Mouse (Mus musculus) embryonic facial prominence, embryonic 14.5 days (tissue): Measurements from ENCODE around the gene Tmem138. TPM values are rescaled to one million over a fixed set of nuclear protein-coding genes. Genes with fewer than 3 reads are reported as not detected.
A peak's percentile ranks its signal among the peaks of the same experiment; 100 is the strongest.

Experiments used
- ATAC-seq: fragments of 200-750 bp; cut with Nextera tagmentation; 2 replicates; pipeline ENCODE4 v1.8.0; 2017; ENCODE audit warnings: low read depth, moderate number of reproducible peaks, moderate TSS enrichment
- DNase-seq: peaks from one replicate; pipeline ENCODE4 v3.0.0-alpha.2; 2015; ENCODE audit warnings: low spot score
- H3K27ac ChIP-seq: fragments of 300-500 bp; sonication (generic); replicated peaks from 2 replicates; pipeline ENCODE4 v1.5.1; 2014; ENCODE audit warnings: low read depth, mild to moderate bottlenecking, low read length, moderate library complexity
- H3K27me3 ChIP-seq: fragments of 300-500 bp; sonication (generic); replicated peaks from 2 replicates; pipeline ENCODE4 v1.6.1; 2014; ENCODE audit warnings: low read length; ENCODE audit not compliant: control insufficient read depth, insufficient read depth
- H3K36me3 ChIP-seq: fragments of 300-500 bp; sonication (generic); 2 replicates; pipeline ENCODE4 v1.6.1; 2014; ENCODE audit warnings: low read length, mixed read lengths; ENCODE audit not compliant: control insufficient read depth, insufficient read depth
- H3K4me1 ChIP-seq: fragments of 300-500 bp; sonication (generic); 2 replicates; pipeline ENCODE4 v1.6.1; 2014; ENCODE audit warnings: antibody characterized with exemption, low read length; ENCODE audit not compliant: control insufficient read depth, insufficient read depth
- H3K4me2 ChIP-seq: fragments of 300-500 bp; sonication (generic); 2 replicates; pipeline ENCODE4 v1.6.1; 2014; ENCODE audit warnings: low read depth, mild to moderate bottlenecking, low read length, moderate library complexity, mixed read lengths
- H3K4me3 ChIP-seq: fragments of 300-500 bp; sonication (generic); 2 replicates; pipeline ENCODE4 v1.5.1; 2014; ENCODE audit warnings: low read depth, mild to moderate bottlenecking, low read length
- H3K9ac ChIP-seq: fragments of 300-500 bp; sonication (generic); 2 replicates; pipeline ENCODE4 v1.6.1; 2014; ENCODE audit warnings: low read depth, mild to moderate bottlenecking, low read length, moderate library complexity, mixed read lengths
- H3K9me3 ChIP-seq: fragments of 300-500 bp; sonication (generic); 2 replicates; pipeline ENCODE4 v1.6.1; 2016; ENCODE audit warnings: low read length; ENCODE audit not compliant: control insufficient read depth
- WGBS: fragments of 180-500 bp; shearing (Covaris S2); extraction: QIAGEN DNeasy Blood & Tissue Kit; methylation state at CpG from one replicate; pipeline ENCODE4 v1.1.7; 2014; 5-methylcytosine and 5-hydroxymethylcytosine counted together
- polyA plus RNA-seq: library from polyadenylated mRNA; unstranded; fragments of >200 nt; fragmentation: Nextera tagmentation; extraction: Ambion mirVana; gene quantifications from 2 replicates; pipeline ENCODE4 v1.2.1, GENCODE M21; 2014

Tmem138 gene
- 30.8 and 34.1 TPM in 2 replicates for polyA plus RNA-seq

- H3K4me3 ChIP-seq, result peak within 1 kb of the TSS; percentile 54
- peak within 1 kb of the TSS; percentile 88 for H3K27ac ChIP-seq
- no peaks in the 10 kb centered on the region for H3K9me3 ChIP-seq
- ATAC-seq (peak; percentile 96), DNase-seq (peak; percentile 98)
- peak within 1 kb of the TSS; percentile 92 for H3K4me2 ChIP-seq
- H3K4me1 ChIP-seq, result peaks cover 20% of the 10 kb centered on the region
- H3K27me3 ChIP-seq, result no peaks in the 10 kb centered on the region
- peak within 1 kb of the TSS; percentile 80 for H3K9ac ChIP-seq
- H3K36me3 ChIP-seq, result peaks cover 31% of the 10 kb centered on the region
- under 1% methylated on average over 42 of the region's 44 CpGs for WGBS
Observed at GRCm38 (mm10) chr19:10576690-10577561, at the start of gene Tmem138, which contains the start of gene Cyb561a3. TSS of gene Tmem138 (minus strand) at chr19:10577362. TSS of gene Cyb561a3 (plus strand) at chr19:10577172.

GRCm38 (mm10) chr19:10608573-10609240 is 31.5 kb upstream of the Tmem138 start:
- no peak overlapping the region for H3K4me2 ChIP-seq

GRCm38 (mm10) chr19:10605901-10606622 is 28.9 kb upstream of the Tmem138 start:
- H3K9ac ChIP-seq, result peak overlapping the region; percentile 96
- H3K4me1 ChIP-seq, result peaks cover 14% of the 10 kb centered on the region
- H3K4me2 ChIP-seq, result peak overlapping the region; percentile 60
- H3K27ac ChIP-seq, result peak overlapping the region; percentile 93
- 5% methylated on average over 20 of the region's 20 CpGs for WGBS
- H3K4me3 ChIP-seq, result peak overlapping the region; percentile 88
- no peaks in the 10 kb centered on the region for H3K27me3 ChIP-seq
- peaks cover 37% of the 10 kb centered on the region for H3K36me3 ChIP-seq
- no peak; the same call in 1 of the 2 replicates for ATAC-seq
- DNase-seq, result peak; percentile 46
- H3K9me3 ChIP-seq, result no peaks in the 10 kb centered on the region

More at GRCm38 (mm10) chr19:10608573-10609240, 31.5 kb upstream of the Tmem138 start:
- Histone ChIP-seq H3K27ac (no peak overlapping the region), H3K4me1 (peaks cover 10% of the 10 kb centered on the region), H3K4me3 (no peak overlapping the region), H3K9ac (no peak overlapping the region), H3K27me3 (no peaks in the 10 kb centered on the region), H3K36me3 (peaks cover 63% of the 10 kb centered on the region), H3K9me3 (no peaks in the 10 kb centered on the region)
- ATAC-seq (no peak), DNase-seq (peak; percentile 63)
- WGBS, result 79% methylated on average over 5 of the region's 5 CpGs

- DNase-seq, result peak; percentile 99
- 0% methylated on average over 26 of the region's 49 CpGs for WGBS
Observed at GRCm38 (mm10) chr19:10605293-10605900, 28.2 kb upstream of the Tmem138 start, which contains the start of the genes Ddb1 and Tkfc. TSS of gene Ddb1 (plus strand) at chr19:10605327. TSS of gene Tkfc (minus strand) at chr19:10605654.

DNA sequence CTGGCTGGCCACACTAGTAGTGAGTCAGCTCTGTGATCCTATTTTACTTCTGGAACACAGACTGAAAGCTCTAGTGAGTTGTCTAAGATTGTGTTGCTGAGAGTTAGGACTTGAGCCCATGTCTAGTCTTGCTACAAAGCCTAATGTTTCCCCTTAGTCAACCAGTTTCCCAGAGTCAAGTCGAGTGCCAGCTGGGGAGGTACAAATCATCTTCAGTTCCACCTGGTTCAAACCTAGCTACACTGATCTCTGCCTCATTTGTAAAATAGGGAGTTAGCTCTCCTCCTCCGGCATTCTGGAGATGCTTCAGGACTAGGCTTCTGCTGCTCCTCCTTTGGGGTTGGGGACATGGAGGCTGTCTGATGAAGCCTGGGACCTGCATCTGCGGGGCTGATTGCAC is 27.4 kb upstream of the Tmem138 start:
- WGBS, result 38% methylated on average over 3 of the region's 3 CpGs
- no peak for DNase-seq
- Histone ChIP-seq H3K27me3 (no peaks in the 10 kb centered on the region), H3K4me3 (peak overlapping the region; percentile 88), H3K36me3 (peaks cover 32% of the 10 kb centered on the region), H3K27ac (peak overlapping the region; percentile 90), H3K9me3 (no peaks in the 10 kb centered on the region), H3K4me1 (peaks cover 14% of the 10 kb centered on the region), H3K4me2 (peak overlapping the region; percentile 67), H3K9ac (peak overlapping the region; percentile 96)
- ATAC-seq, result no peak

More at GRCm38 (mm10) chr19:10605293-10605900, 28.2 kb upstream of the Tmem138 start, which contains the start of the genes Ddb1 and Tkfc:
- Histone ChIP-seq H3K36me3 (peaks cover 31% of the 10 kb centered on the region), H3K9ac (peak within 1 kb of the TSS; percentile 96), H3K4me3 (peak within 1 kb of the TSS; percentile 88), H3K9me3 (no peaks in the 10 kb centered on the region), H3K27me3 (no peaks in the 10 kb centered on the region), H3K4me2 (peak within 1 kb of the TSS; percentile 67), H3K4me1 (peaks cover 14% of the 10 kb centered on the region), H3K27ac (peak within 1 kb of the TSS; percentile 93)
- peak; percentile 96 for ATAC-seq

DNA sequence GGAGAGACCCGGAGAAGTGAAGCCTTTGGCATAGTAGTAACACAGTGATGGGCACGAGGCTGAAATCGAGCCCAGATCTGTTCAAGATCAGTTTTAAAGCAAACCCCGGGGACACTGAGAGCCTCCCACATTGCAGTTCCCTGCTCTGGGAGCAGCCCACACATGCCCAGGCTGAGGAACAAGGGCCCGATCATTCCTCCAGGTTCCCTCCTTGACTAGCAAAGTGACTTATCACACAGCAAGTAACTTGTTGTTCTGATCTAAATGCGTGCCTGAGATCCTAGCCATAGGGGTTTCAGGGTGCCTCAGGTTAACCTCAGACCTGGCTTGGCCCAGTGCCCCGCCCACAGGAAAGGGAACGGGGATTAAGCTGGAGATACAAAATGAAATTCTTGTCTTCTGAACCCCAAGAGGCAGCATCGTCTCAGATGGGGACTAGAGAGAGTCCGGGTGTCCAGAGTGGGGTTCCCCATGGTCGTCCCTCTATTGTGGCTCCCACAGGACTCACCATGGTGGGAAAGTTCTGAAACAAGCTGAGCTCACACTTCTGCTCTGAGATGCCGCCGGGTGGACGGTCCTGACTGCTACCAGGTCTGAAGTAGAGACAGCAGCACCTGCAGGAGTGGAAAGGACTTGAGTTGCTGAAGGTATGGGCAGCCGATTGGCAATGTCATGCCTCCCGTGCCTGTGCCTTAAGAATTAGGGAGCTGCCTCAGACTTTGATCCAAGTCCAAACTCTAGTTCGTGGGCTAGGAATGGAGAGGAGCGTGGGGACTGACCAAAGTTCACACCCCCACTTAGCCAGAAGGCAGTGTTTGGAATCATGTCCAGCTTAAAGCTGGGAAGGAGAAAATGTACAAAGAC is 26.7 kb upstream of the Tmem138 start:
- H3K4me2 ChIP-seq, result no peak overlapping the region
- 80% methylated on average over 17 of the region's 18 CpGs for WGBS
- ATAC-seq, result no peak

GRCm38 (mm10) chr19:10602787-10603186 is 25.6 kb upstream of the Tmem138 start:
- Histone ChIP-seq H3K36me3 (peaks cover 28% of the 10 kb centered on the region), H3K27me3 (no peaks in the 10 kb centered on the region), H3K9me3 (no peaks in the 10 kb centered on the region), H3K4me1 (peaks cover 14% of the 10 kb centered on the region), H3K27ac (peak overlapping the region; percentile 91), H3K9ac (peak overlapping the region; percentile 61), H3K4me3 (peak overlapping the region; percentile 32), H3K4me2 (peak overlapping the region; percentile 56)
- DNase-seq (peak; percentile 96), ATAC-seq (peak; percentile 74)
- WGBS, result 2% methylated on average over 9 of the region's 9 CpGs

More for the DNA sequence above, 26.7 kb upstream of the Tmem138 start:
- Histone ChIP-seq H3K27me3 (no peaks in the 10 kb centered on the region), H3K9me3 (no peaks in the 10 kb centered on the region), H3K36me3 (peaks cover 30% of the 10 kb centered on the region), H3K4me3 (no peak overlapping the region), H3K9ac (no peak overlapping the region; the same call in 1 of the 2 replicates), H3K4me1 (peaks cover 14% of the 10 kb centered on the region), H3K27ac (no peak overlapping the region)
- no peak for DNase-seq
